Mouse (Mus musculus): Measurements from ENCODE around the gene Trim8. TPM values are rescaled to one million over a fixed set of nuclear protein-coding genes. Genes with fewer than 3 reads are reported as not detected.
A peak's percentile ranks its signal among the peaks of the same experiment; 100 is the strongest.

Trim8 gene
- polyA plus RNA-seq, 1 experiment from 2014 or later, result 18.0 TPM

GRCm38 (mm10) chr19:46497230-46497629 lies 4.3 kb upstream of the Trim8 start:
- no peak overlapping the region for H3K4me2 ChIP-seq (ENCODE audit: low read depth, severe bottlenecking)
- no peaks in the 10 kb centered on the region for H3K4me1 ChIP-seq (ENCODE audit: control insufficient read depth, insufficient read depth, low read length)
- DNase-seq (ENCODE audit: low spot score), result no peak
- H3K9me3 ChIP-seq (ENCODE audit: control insufficient read depth, low read length), result no peaks in the 10 kb centered on the region; the same call in 1 of the 2 replicates
- 64% methylated on average over 2 of the region's 2 CpGs for WGBS
- H3K36me3 ChIP-seq (ENCODE audit: control insufficient read depth, insufficient read depth, low read length), result no peaks in the 10 kb centered on the region
- no peak overlapping the region for H3K9ac ChIP-seq (ENCODE audit: low read length)
- no peaks in the 10 kb centered on the region for H3K27me3 ChIP-seq (ENCODE audit: control insufficient read depth, insufficient read depth, low read length)
- no peak overlapping the region for H3K4me3 ChIP-seq (ENCODE audit: low read depth, low read length)
- no peak overlapping the region for H3K27ac ChIP-seq (replicated peaks; ENCODE audit: low read depth, low read length)
- no peak for ATAC-seq (ENCODE audit: insufficient number of reproducible peaks, low FRiP score, low TSS enrichment, low read depth)

GRCm38 (mm10) chr19:46499539-46499835 lies 2.0 kb upstream of the Trim8 start:
- Histone ChIP-seq H3K4me3 (ENCODE audit: low read depth, low read length) (no peak overlapping the region), H3K9me3 (ENCODE audit: control insufficient read depth, low read length) (no peaks in the 10 kb centered on the region), H3K4me1 (ENCODE audit: control insufficient read depth, insufficient read depth, low read length) (peaks cover 13% of the 10 kb centered on the region), H3K27ac (replicated peaks; ENCODE audit: low read depth, low read length) (peak overlapping the region; percentile 52; the same call in 1 of the 2 replicates), H3K36me3 (ENCODE audit: control insufficient read depth, insufficient read depth, low read length) (no peaks in the 10 kb centered on the region), H3K4me2 (ENCODE audit: low read depth, severe bottlenecking) (peak overlapping the region; percentile 41), H3K27me3 (ENCODE audit: control insufficient read depth, insufficient read depth, low read length) (no peaks in the 10 kb centered on the region), H3K9ac (ENCODE audit: low read length) (no peak overlapping the region)
- ATAC-seq (ENCODE audit: insufficient number of reproducible peaks, low FRiP score, low TSS enrichment, low read depth) (no peak), DNase-seq (ENCODE audit: low spot score) (no peak)
- WGBS, result 5% methylated on average over 3 of the region's 3 CpGs

GRCm38 (mm10) chr19:46499836-46500580 lies 1.5 kb upstream of the Trim8 start:
- DNase-seq (ENCODE audit: low spot score) (peak; percentile 99), ATAC-seq (ENCODE audit: insufficient number of reproducible peaks, low FRiP score, low TSS enrichment, low read depth) (peak; percentile 80)
- Histone ChIP-seq H3K4me2 (ENCODE audit: low read depth, severe bottlenecking) (peak overlapping the region; percentile 99), H3K4me1 (ENCODE audit: control insufficient read depth, insufficient read depth, low read length) (peaks cover 18% of the 10 kb centered on the region), H3K4me3 (ENCODE audit: low read depth, low read length) (peak overlapping the region; percentile 75), H3K27ac (replicated peaks; ENCODE audit: low read depth, low read length) (peak overlapping the region; percentile 98), H3K9me3 (ENCODE audit: control insufficient read depth, low read length) (no peaks in the 10 kb centered on the region), H3K9ac (ENCODE audit: low read length) (peak overlapping the region; percentile 93), H3K36me3 (ENCODE audit: control insufficient read depth, insufficient read depth, low read length) (no peaks in the 10 kb centered on the region), H3K27me3 (ENCODE audit: control insufficient read depth, insufficient read depth, low read length) (no peaks in the 10 kb centered on the region)
- WGBS, result under 1% methylated on average over 50 of the region's 52 CpGs

- peaks cover 22% of the 10 kb centered on the region for H3K4me1 ChIP-seq (ENCODE audit: control insufficient read depth, insufficient read depth, low read length)
- DNase-seq (ENCODE audit: low spot score) (peak; percentile 79), ATAC-seq (ENCODE audit: insufficient number of reproducible peaks, low FRiP score, low TSS enrichment, low read depth) (0 out of 2 replicates have a peak, but pooled peaks have one; percentile 18)
- no peaks in the 10 kb centered on the region for H3K9me3 ChIP-seq (ENCODE audit: control insufficient read depth, low read length)
- H3K9ac ChIP-seq (ENCODE audit: low read length), result peak overlapping the region; percentile 93
- H3K4me2 ChIP-seq (ENCODE audit: low read depth, severe bottlenecking), result peak overlapping the region; percentile 99
- H3K36me3 ChIP-seq (ENCODE audit: control insufficient read depth, insufficient read depth, low read length), result no peaks in the 10 kb centered on the region
- H3K27me3 ChIP-seq (ENCODE audit: control insufficient read depth, insufficient read depth, low read length), result no peaks in the 10 kb centered on the region
- peak overlapping the region; percentile 75 for H3K4me3 ChIP-seq (ENCODE audit: low read depth, low read length)
- under 1% methylated on average over 40 of the region's 50 CpGs for WGBS
- H3K27ac ChIP-seq (replicated peaks; ENCODE audit: low read depth, low read length), result peak overlapping the region; percentile 98
These were observed 741 bp upstream of the Trim8 start for GRCm38 (mm10) chr19:46500581-46501341.

GRCm38 (mm10) chr19:46502069-46502455 lies 560 bp downstream of the Trim8 start:
- ATAC-seq (ENCODE audit: insufficient number of reproducible peaks, low FRiP score, low TSS enrichment, low read depth) (no peak), DNase-seq (ENCODE audit: low spot score) (peak; percentile 75)
- peak overlapping the region; percentile 93 for H3K9ac ChIP-seq (ENCODE audit: low read length)
- WGBS, result under 1% methylated on average over 45 of the region's 46 CpGs
- H3K9me3 ChIP-seq (ENCODE audit: control insufficient read depth, low read length), result no peaks in the 10 kb centered on the region
- peak overlapping the region; percentile 99 for H3K4me2 ChIP-seq (ENCODE audit: low read depth, severe bottlenecking)
- H3K36me3 ChIP-seq (ENCODE audit: control insufficient read depth, insufficient read depth, low read length), result peaks cover 2% of the 10 kb centered on the region; the same call in 1 of the 2 replicates
- peak overlapping the region; percentile 98 for H3K27ac ChIP-seq (replicated peaks; ENCODE audit: low read depth, low read length)
- peaks cover 29% of the 10 kb centered on the region for H3K4me1 ChIP-seq (ENCODE audit: control insufficient read depth, insufficient read depth, low read length)
- no peaks in the 10 kb centered on the region for H3K27me3 ChIP-seq (ENCODE audit: control insufficient read depth, insufficient read depth, low read length)
- H3K4me3 ChIP-seq (ENCODE audit: low read depth, low read length), result peak overlapping the region; percentile 75

GRCm38 (mm10) chr19:46502471-46503166 lies 1.1 kb downstream of the Trim8 start:
- peaks cover 30% of the 10 kb centered on the region for H3K4me1 ChIP-seq (ENCODE audit: control insufficient read depth, insufficient read depth, low read length)
- H3K36me3 ChIP-seq (ENCODE audit: control insufficient read depth, insufficient read depth, low read length), result peaks cover 2% of the 10 kb centered on the region; the same call in 1 of the 2 replicates
- H3K9me3 ChIP-seq (ENCODE audit: control insufficient read depth, low read length), result no peaks in the 10 kb centered on the region
- peak overlapping the region; percentile 75 for H3K4me3 ChIP-seq (ENCODE audit: low read depth, low read length)
- peak overlapping the region; percentile 99 for H3K4me2 ChIP-seq (ENCODE audit: low read depth, severe bottlenecking)
- WGBS, result under 1% methylated on average over 53 of the region's 53 CpGs
- DNase-seq (ENCODE audit: low spot score), result peak; percentile 78
- H3K27me3 ChIP-seq (ENCODE audit: control insufficient read depth, insufficient read depth, low read length), result no peaks in the 10 kb centered on the region
- peak overlapping the region; percentile 93 for H3K9ac ChIP-seq (ENCODE audit: low read length)
- ATAC-seq (ENCODE audit: insufficient number of reproducible peaks, low FRiP score, low TSS enrichment, low read depth), result no peak
- peak overlapping the region; percentile 98 for H3K27ac ChIP-seq (replicated peaks; ENCODE audit: low read depth, low read length)

- no peaks in the 10 kb centered on the region for H3K9me3 ChIP-seq (ENCODE audit: control insufficient read depth, low read length)
- H3K36me3 ChIP-seq (ENCODE audit: control insufficient read depth, insufficient read depth, low read length), result peaks cover 7% of the 10 kb centered on the region; the same call in 1 of the 2 replicates
- H3K4me3 ChIP-seq (ENCODE audit: low read depth, low read length), result peak overlapping the region; percentile 75
- H3K9ac ChIP-seq (ENCODE audit: low read length), result peak overlapping the region; percentile 93
- H3K27me3 ChIP-seq (ENCODE audit: control insufficient read depth, insufficient read depth, low read length), result no peaks in the 10 kb centered on the region
- peak overlapping the region; percentile 60 for H3K27ac ChIP-seq (replicated peaks; ENCODE audit: low read depth, low read length)
- peak overlapping the region; percentile 99 for H3K4me2 ChIP-seq (ENCODE audit: low read depth, severe bottlenecking)
- H3K4me1 ChIP-seq (ENCODE audit: control insufficient read depth, insufficient read depth, low read length), result peaks cover 33% of the 10 kb centered on the region
- under 1% methylated on average over 21 of the region's 21 CpGs for WGBS
- ATAC-seq (ENCODE audit: insufficient number of reproducible peaks, low FRiP score, low TSS enrichment, low read depth), result no peak
- peak; percentile 65 for DNase-seq (ENCODE audit: low spot score)
These were observed 2.0 kb downstream of the Trim8 start for GRCm38 (mm10) chr19:46503351-46504084.
